In the genomic region with DNA sequence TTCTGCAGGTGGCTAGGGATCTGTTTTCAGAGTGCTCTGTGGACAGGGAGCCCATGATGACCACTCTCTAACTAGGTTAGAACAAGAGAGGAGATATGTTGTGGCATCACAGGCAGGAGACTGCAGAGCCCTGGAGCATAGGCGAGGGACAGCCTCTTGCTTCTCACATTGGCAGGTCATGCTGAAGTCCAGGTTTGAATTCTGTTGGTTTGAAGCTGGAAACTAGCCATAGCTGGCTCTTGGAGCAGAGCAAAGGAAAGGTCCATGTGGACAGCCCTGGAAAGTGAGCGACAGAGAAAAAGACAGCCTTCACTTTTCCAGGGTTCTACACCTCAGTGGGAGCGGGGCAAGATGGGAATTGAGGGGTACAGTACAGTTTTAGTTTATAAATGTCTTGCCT, we compare ENCODE assay signal across 23 mouse cellular contexts. TPM values are rescaled to one million over a fixed set of nuclear protein-coding genes. Genes with fewer than 3 reads are reported as not detected.
DNase-seq lines count a peak whose midpoint lies in the region; ATAC-seq and TF ChIP-seq lines count a peak whose summit lies in the region.
"Had no signal": no experiment of that assay in that cellular context is flagged by ENCODE, and none has a peak within 500 bp of the region (broad histone marks: within the 10 kb centered on the region; RNA-seq: fewer than 3 reads in every experiment).

No protein-coding gene starts in this region.

- no peaks in the 10 kb centered on the region for H3K9me3 ChIP-seq in kidney, embryonic 14.5 days (ENCODE audit: control insufficient read depth, low read length)
- H3K9me3 ChIP-seq: embryonic facial prominence, embryonic 13.5 days; embryonic facial prominence, embryonic 15.5 days; forebrain, embryonic 10.5 days; forebrain, embryonic 12.5 days had no signal

- TF ChIP-seq POLR2A in kidney, adult 2 months (IDR thresholded peaks at IDR 0.05; ENCODE audit: low read depth, low read length) = no peak
- no peak for TF ChIP-seq POLR2A in liver, adult 2 months (IDR thresholded peaks at IDR 0.05; ENCODE audit: extremely low read depth, insufficient read depth, low read length)

- H3K4me1 ChIP-seq in kidney, adult 2 months (ENCODE audit: control insufficient read depth, insufficient read depth, low read length) = peaks cover 15% of the 10 kb centered on the region
- H3K4me1 ChIP-seq in kidney, embryonic 14.5 days (ENCODE audit: control insufficient read depth, insufficient read depth, low read length) = peaks cover 14% of the 10 kb centered on the region
- peaks cover 21% of the 10 kb centered on the region for H3K4me1 ChIP-seq in liver, adult 2 months (ENCODE audit: control insufficient read depth, insufficient read depth, low read length)

- no peak overlapping the region for H3K9ac ChIP-seq in kidney, embryonic 14.5 days (ENCODE audit: low read depth, low read length)
- H3K9ac ChIP-seq in liver, adult 2 months (ENCODE audit: low read depth, low read length) = no peak overlapping the region
- H3K9ac ChIP-seq: embryonic facial prominence, embryonic 13.5 days; embryonic facial prominence, embryonic 15.5 days; forebrain, embryonic 12.5 days had no signal

- peaks cover 56% of the 10 kb centered on the region for H3K79me2 ChIP-seq in liver, adult 2 months (ENCODE audit: control insufficient read depth, insufficient read depth, low read length)

- H3K36me3 ChIP-seq in kidney, adult 2 months (ENCODE audit: control insufficient read depth, insufficient read depth, low read length) = no peaks in the 10 kb centered on the region
- no peaks in the 10 kb centered on the region for H3K36me3 ChIP-seq in kidney, embryonic 14.5 days (ENCODE audit: control insufficient read depth, insufficient read depth, low read length)
- H3K36me3 ChIP-seq in liver, adult 2 months (ENCODE audit: control insufficient read depth, insufficient read depth, low read length) = peaks cover 3% of the 10 kb centered on the region

- TF ChIP-seq CTCF in kidney, adult 2 months (conservative IDR thresholded peaks at IDR 0.05; ENCODE audit: insufficient read depth, insufficient read length, low read depth, low read length) = no peak
- no peak for TF ChIP-seq CTCF in liver, adult 2 months (IDR thresholded peaks at IDR 0.05; ENCODE audit: low read depth, low read length)

- peak; percentile 72 for DNase-seq in kidney, adult 2 months
- DNase-seq in kidney, adult 9 months = peak; percentile 63
- no peak for DNase-seq in kidney, postnatal 4 days
- DNase-seq in liver, adult 2 months (ENCODE audit: extremely low read depth, low read depth, low spot score) = peak; percentile 86
- no peak for DNase-seq in liver
- DNase-seq in right cerebral cortex, adult 18-20 months = no peak
- DNase-seq: adrenal gland, adult 2 months; adrenal gland, postnatal 10 days; adrenal gland, postnatal 25 days; cerebellum, adult 11 months; cerebellum, adult 18-20 months; cerebellum, adult 8-10 months; cerebellum, adult 9-11 months; cerebellum, postnatal 14 days; cerebellum, postnatal 36 days; embryo, embryonic 11 days had no signal

- H3K27ac ChIP-seq in kidney, adult 2 months (ENCODE audit: insufficient read depth, low read depth, low read length) = no peak overlapping the region
- H3K27ac ChIP-seq in kidney, embryonic 14.5 days (ENCODE audit: low read depth, low read length) = no peak overlapping the region
- no peak overlapping the region for H3K27ac ChIP-seq in liver, adult 2 months (replicated peaks; ENCODE audit: insufficient read depth, low read depth, low read length)
- H3K27ac ChIP-seq: embryonic facial prominence, embryonic 13.5 days; embryonic facial prominence, embryonic 15.5 days; forebrain, embryonic 10.5 days; forebrain, embryonic 12.5 days had no signal

- no peaks in the 10 kb centered on the region for H3K27me3 ChIP-seq in kidney, adult 2 months (replicated peaks; ENCODE audit: control insufficient read depth, insufficient read depth, low read length)
- no peaks in the 10 kb centered on the region for H3K27me3 ChIP-seq in kidney, embryonic 14.5 days (ENCODE audit: control insufficient read depth, insufficient read depth, low read length)
- H3K27me3 ChIP-seq in liver, adult 2 months (ENCODE audit: control insufficient read depth, insufficient read depth, low read length) = no peaks in the 10 kb centered on the region
- H3K27me3 ChIP-seq: embryonic facial prominence, embryonic 13.5 days; embryonic facial prominence, embryonic 15.5 days had no signal

- WGBS in kidney, adult 2 months = 74% methylated on average over 3 of the region's 3 CpGs
- 95% methylated on average over 3 of the region's 3 CpGs for WGBS in kidney, embryonic 14.5 days
- WGBS in liver, adult 2 months = 51% methylated on average over 3 of the region's 3 CpGs

- no peak overlapping the region for H3K4me2 ChIP-seq in kidney, embryonic 14.5 days (replicated peaks; ENCODE audit: low read depth, low read length)
- H3K4me2 ChIP-seq: embryonic facial prominence, embryonic 13.5 days; embryonic facial prominence, embryonic 15.5 days; forebrain, embryonic 12.5 days had no signal

- H3K4me3 ChIP-seq in kidney, adult 2 months (ENCODE audit: insufficient read depth, low read depth, low read length) = no peak overlapping the region
- no peak overlapping the region for H3K4me3 ChIP-seq in kidney, embryonic 14.5 days (ENCODE audit: low read length)
- H3K4me3 ChIP-seq in liver, adult 2 months (ENCODE audit: insufficient read depth, low read depth, low read length) = no peak overlapping the region
- H3K4me3 ChIP-seq: embryonic facial prominence, embryonic 13.5 days; embryonic facial prominence, embryonic 15.5 days; erythroblast, embryonic 14.5 days; forebrain, embryonic 10.5 days; forebrain, embryonic 12.5 days had no signal

- no peak for ATAC-seq in kidney, embryonic 14.5 days (ENCODE audit: low FRiP score, low TSS enrichment)
- ATAC-seq: forebrain, embryonic 14.5 days had no signal

RNA-seq across cellular contexts. Expression of gene Tcf7l2, which starts 20.6 kb away (rescaled TPM):
- 15.8 and 18.2 TPM in 2 replicates for polyA plus RNA-seq in kidney, adult 2 months (2012; rRNA removed)
- polyA plus RNA-seq in kidney, embryonic 14.5 days (2014; fragmentation: Nextera tagmentation; extraction: Ambion mirVana) = 65.8 and 80.8 TPM in 2 replicates
- total RNA-seq in liver, adult 2 months (2014; rRNA removed) = 3.2 and 4.6 TPM in 2 replicates
- 13.3 and 14.6 TPM in 2 replicates for polyA plus RNA-seq in liver, adult 2 months (2012; rRNA removed)

Comparison
In these comparisons a context has a peak if more than half of its experiments do, and no peak if none do; other contexts are left out.
1. DNase-seq: peak in kidney, adult 2 months (single experiment), kidney, adult 9 months (single experiment) and liver, adult 2 months (single experiment); none in kidney, postnatal 4 days (0 of 2), liver (single experiment) and right cerebral cortex, adult 18-20 months (single experiment).